Mouse (Mus musculus) bone marrow, adult 2 months (tissue): ENCODE data around the gene Dnajc15.

Experiments
- CTCF ChIP-seq: fragments of 200-500 bp; IDR thresholded peaks from 2 replicates; pipeline ENCODE4 v1.5.1; 2011; ENCODE audit warnings: low read length, control low read depth; ENCODE audit not compliant: control insufficient read depth, insufficient read depth
- POLR2A ChIP-seq: fragments of 200-500 bp; IDR thresholded peaks from 2 replicates; pipeline ENCODE4 v1.6.1; 2011; ENCODE audit warnings: low read depth, mild to moderate bottlenecking, control low read depth, low read length, borderline replicate concordance; ENCODE audit not compliant: control insufficient read depth

DNA sequence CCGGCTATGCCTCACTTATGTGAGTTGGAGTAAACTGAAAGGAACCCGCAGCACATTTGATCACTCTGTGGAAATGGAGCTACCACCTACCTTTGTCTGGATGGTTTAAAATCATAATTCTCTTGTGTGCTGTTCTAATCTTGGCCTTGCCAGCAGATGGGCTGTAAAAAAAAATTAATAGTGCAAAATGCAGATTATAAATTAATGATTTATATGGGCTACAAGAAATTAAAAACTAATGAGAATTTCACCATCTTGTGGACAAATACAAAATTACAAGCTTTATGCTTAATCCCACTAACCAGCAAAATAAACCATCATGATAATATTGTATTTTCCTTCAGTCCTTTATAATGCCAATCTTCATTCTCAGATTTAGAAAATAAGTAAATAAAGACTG is 34.8 kb downstream of the Dnajc15 start:
- no peak for TF ChIP-seq POLR2A
- TF ChIP-seq CTCF: no peak
